Mouse (Mus musculus): ENCODE measurements at regions not wholly inside any gene's neighbourhood (a gene's known extent, or its start where the extent isn't known, plus 50 kb on each side); places are given as distances from the start of the nearest gene placed in this dataset.

GRCm38 (mm10) chr19:19199534-19199933, 88.5 kb upstream of the Rorb start:
- TF ChIP-seq POLR2A (IDR thresholded peaks at IDR 0.05; ENCODE audit: insufficient read length, low read depth) = no peak
- TF ChIP-seq MYOG (IDR thresholded peaks at IDR 0.05; ENCODE audit: control insufficient read depth in 1 of 3, insufficient read depth in 1 of 3, insufficient read length in 2 of 3, low read depth in 2 of 3) = no peak
- TF ChIP-seq CEBPB (IDR thresholded peaks at IDR 0.05; ENCODE audit: insufficient read depth, poor library complexity, severe bottlenecking) = no peak
- no peak for TF ChIP-seq MYOD1 (IDR thresholded peaks at IDR 0.05; ENCODE audit: control insufficient read depth in 1 of 3, insufficient read length in 2 of 3, low read depth in 2 of 3)
- no peak for TF ChIP-seq TCF12 (IDR thresholded peaks at IDR 0.05; ENCODE audit: insufficient read depth, poor library complexity, severe bottlenecking)
- TF ChIP-seq SRF (IDR thresholded peaks at IDR 0.05; ENCODE audit: control insufficient read depth, insufficient read length, low read depth) = no peak
- TF ChIP-seq MAX (IDR thresholded peaks at IDR 0.05; ENCODE audit: low read depth) = no peak
- no peak for TF ChIP-seq TCF3 (IDR thresholded peaks at IDR 0.05; ENCODE audit: insufficient read length, low read depth)
- TF ChIP-seq USF1 (IDR thresholded peaks at IDR 0.05; ENCODE audit: low read depth) = no peak
- TF ChIP-seq REST (IDR thresholded peaks at IDR 0.05; ENCODE audit: insufficient read depth, insufficient read length) = no peak

Data from myocyte (in vitro differentiated cells).